Mouse (Mus musculus) Patski (cell line): ENCODE measurements at regions not wholly inside any gene's neighbourhood (a gene's known extent, or its start where the extent isn't known, plus 50 kb on each side); places are given as distances from the start of the nearest gene placed in this dataset.
A peak's percentile ranks its signal among the peaks of the same experiment; 100 is the strongest.

Source experiments
- ATAC-seq: fragments of 100-300 bp; one replicate; pipeline ENCODE4 v1.8.0; 2021
- CTCF ChIA-PET: fragments of 350-600 bp; sonication (Branson Sonifier 250); formaldehyde crosslinking; loops from one replicate; lab custom pipeline; 2022; ENCODE audit warnings: inconsistent platforms; lab: Charles Lee
- POLR2A ChIA-PET: fragments of 350-600 bp; sonication (Branson Sonifier 250); formaldehyde crosslinking; loops from one replicate; lab custom pipeline; 2022; ENCODE audit warnings: antibody characterized with exemption, inconsistent platforms; lab: Charles Lee
- DNase-seq: peaks from one replicate; pipeline ENCODE4 v3.0.0-alpha.2; 2011; ENCODE audit warnings: low read depth, low spot score
- H3K27me3 ChIP-seq: fragments of 371-371 bp; one replicate; pipeline ENCODE4 v1.5.1; 2021
- CTCF ChIP-seq: fragments of 100-300 bp; IDR thresholded peaks from one replicate; pipeline ENCODE4 v1.5.1; 2021
- in situ Hi-C: fragments of 300-500 bp; cut with MboI; formaldehyde crosslinking; loops from 3 replicates; pipeline ENCODE4 v1.11.1; 2018; ENCODE audit warnings: low pct_unique_long_range_greater_than_20kb, mixed read lengths

DNA sequence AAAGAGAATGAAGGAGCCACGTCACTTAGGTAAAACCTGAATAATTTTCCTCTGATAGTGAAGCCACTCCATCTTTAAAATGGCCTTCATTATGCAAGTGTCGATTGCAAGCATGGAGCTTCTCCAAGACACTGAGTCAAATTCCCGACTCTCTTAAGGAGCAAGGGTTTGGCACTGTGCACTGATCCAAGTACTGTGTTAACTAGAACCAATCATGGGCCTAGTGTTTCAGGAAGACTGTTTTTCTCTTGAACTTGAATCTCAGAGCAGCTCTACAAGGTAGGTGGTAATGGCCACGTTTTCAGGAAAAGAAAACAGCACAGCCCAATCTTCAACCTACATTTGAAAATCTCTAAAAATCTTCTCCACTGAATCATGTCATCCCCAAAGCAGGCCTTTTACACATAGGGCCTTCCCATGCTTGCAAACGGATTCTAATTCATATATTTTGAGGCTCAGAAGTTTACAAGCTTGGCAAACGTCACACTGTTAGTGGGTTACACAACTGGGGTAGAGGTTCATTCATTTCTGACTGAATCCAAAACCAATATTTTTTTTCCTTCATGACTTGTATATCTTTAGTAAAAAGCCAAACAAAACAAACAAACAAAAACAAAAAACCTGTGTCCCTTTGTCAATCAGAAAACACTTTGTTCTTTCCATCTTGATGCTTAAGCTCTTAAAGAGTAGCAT lies 342.2 kb upstream of the Zfp462 start:
- ATAC-seq (no peak), DNase-seq (no peak)
- no peak for TF ChIP-seq CTCF
- ChIA-PET CTCF (no interaction called here), POLR2A (no interaction called here)
- in situ Hi-C loops = no loop called here
- no peaks in the 10 kb centered on the region for H3K27me3 ChIP-seq

DNA sequence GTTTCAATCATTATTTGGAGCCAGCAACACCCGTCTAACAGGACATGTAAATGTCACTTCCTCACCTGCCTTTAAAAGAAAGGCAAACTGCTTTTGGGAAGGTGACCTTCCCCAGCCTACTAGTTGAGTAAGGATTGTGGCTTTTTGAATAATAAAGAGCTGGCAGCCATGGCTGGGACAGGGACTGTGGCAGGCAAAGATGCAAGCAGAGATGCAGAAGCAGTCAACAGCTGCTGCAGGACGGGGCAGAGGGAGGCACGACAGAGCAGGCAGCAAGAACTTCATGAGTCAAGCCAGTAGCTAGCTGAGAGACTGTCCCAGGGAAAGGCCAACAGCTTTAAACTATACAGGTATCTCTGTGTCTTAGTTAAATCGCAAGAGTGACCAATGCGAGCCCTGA lies 334.7 kb upstream of the Zfp462 start:
- ChIA-PET CTCF (interaction anchor here (2.2 kb wide), 1 partner anchor 9 kb away, joined by 5 read pairs; no protein-coding TSS in a partner anchor), POLR2A (no interaction called here)
- in situ Hi-C loops = no loop called here
- no peaks in the 10 kb centered on the region for H3K27me3 ChIP-seq
- DNase-seq = no peak
- ATAC-seq = no peak
- TF ChIP-seq CTCF = no peak

DNA sequence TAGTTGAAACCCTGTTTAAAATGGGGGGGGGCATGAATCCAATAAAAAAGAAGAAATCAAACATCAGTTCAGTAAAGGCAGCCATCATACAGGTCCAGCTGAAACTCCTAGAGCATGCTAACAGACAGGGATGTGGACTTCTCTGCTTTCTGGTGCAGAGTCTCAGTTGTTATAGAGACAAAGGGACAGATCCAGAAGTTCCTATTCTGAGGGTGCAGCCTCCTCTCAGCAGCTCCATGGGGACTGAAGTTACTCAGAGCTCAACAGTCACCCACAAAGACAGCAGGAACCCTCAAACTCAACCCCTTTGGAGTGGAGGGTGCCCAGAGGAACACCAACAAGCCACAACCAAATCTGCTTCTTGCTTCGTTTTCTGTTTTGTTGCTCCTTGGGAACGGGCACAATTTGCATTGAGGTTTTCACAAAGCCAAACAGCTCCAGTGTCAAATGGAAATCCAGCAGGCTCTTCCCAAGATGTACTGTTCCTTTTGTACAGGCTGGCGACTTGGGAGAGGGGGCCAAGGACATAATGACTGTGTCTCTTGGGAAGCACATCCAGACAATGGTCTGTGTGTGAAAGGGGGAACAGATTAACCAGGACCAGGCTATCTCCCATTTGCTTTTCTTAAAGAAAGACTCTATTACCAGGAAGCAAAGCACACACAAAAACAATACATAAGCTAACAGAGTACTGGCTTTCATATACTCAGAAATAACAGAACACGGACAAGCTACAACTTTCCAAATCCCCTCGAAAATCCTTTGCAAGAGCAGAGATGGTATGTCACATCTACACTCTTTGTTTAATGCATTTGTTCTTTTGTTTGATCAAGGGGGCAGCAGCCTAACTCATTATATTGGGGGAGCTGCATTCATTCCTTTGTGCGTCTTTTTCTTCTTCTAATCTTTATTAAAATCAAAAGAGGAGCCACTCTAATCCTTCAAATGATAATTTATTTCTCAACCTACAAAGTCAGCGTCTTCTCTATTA lies 332.6 kb upstream of the Zfp462 start:
- ATAC-seq = no peak
- in situ Hi-C loops = no loop called here
- no peak for DNase-seq
- POLR2A ChIA-PET = interaction anchor here (0.6 kb wide), 1 partner anchor 17 kb away, joined by 3 read pairs; no protein-coding TSS in a partner anchor
- no peak for TF ChIP-seq CTCF
- CTCF ChIA-PET = interaction anchor here (1.0 to 2.2 kb wide), 2 partner anchors 11 to 15 kb away, joined by 3 to 5 read pairs; no protein-coding TSS in a partner anchor
- no peaks in the 10 kb centered on the region for H3K27me3 ChIP-seq

DNA sequence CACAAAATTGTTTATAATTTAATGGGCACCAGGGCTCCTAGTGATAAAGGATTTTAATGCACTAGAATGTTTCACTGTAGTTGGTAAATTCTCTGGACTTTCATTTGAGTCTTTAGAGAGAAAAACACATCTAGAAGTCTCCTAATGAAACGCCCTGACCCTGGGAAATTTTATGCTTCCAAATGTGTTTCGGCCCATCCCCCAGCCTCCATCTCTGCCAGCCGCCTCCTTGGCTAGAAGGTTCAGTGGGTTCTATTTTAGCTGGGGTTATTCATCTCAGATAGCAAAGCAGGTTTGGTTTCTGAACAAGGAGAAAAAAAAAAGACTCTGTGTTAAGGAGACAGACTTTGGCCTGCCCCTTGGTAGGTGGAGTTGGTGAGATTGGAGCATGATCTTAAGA lies 331.8 kb upstream of the Zfp462 start:
- no peak for TF ChIP-seq CTCF
- in situ Hi-C loops = no loop called here
- H3K27me3 ChIP-seq = no peaks in the 10 kb centered on the region
- no peak for DNase-seq
- ATAC-seq = no peak
- CTCF ChIA-PET = interaction anchor here (1.0 kb wide), 1 partner anchor 15 kb away, joined by 3 read pairs; no protein-coding TSS in a partner anchor
- POLR2A ChIA-PET = no interaction called here

DNA sequence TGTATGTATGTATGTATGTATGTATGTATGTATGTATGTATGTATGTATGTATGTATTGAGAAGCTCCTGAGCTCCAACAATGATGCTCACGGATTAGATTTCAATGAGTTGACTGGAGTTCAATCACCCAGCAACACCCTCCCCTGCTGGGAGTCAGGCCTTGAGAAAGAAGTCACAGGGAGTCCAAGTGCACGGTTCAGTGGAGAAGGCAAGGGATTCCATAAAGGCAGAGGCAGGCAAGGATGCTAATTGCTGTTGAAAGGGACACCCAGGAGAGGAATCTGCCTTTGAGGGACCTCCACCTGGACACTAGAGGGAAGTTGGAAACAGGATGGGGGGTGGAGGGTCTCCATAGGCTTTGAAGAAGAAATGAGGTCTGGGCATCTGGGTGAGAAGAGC lies 331.2 kb upstream of the Zfp462 start:
- DNase-seq = no peak
- CTCF ChIA-PET = interaction anchor here (1.0 kb wide), 1 partner anchor 16 kb away, joined by 3 read pairs; no protein-coding TSS in a partner anchor
- no peaks in the 10 kb centered on the region for H3K27me3 ChIP-seq
- no peak for TF ChIP-seq CTCF
- POLR2A ChIA-PET = no interaction called here
- in situ Hi-C loops = no loop called here
- peak; percentile 17 for ATAC-seq

DNA sequence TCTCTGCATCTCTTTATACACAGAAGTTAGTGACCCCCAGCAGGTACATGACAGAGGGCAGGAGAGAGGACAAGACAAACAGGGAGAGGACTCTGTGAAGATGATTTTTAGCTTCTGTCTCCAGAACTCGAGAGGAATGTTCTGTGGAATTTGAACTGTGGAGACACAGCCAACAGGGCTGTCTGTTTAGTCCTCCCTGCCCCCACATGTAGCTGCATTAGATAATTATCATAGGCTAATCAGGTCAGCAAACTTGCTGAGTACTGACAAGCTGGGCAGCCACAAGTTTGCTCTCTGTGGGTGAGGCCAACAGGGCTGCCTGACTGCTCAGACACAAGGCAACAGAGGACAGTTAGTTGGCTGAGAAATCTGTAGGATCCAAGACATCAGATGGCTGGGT lies 329.0 kb upstream of the Zfp462 start:
- in situ Hi-C loops = no loop called here
- ChIA-PET POLR2A (no interaction called here), CTCF (interaction anchor here (1.5 kb wide), 1 partner anchor 8 kb away, joined by 3 read pairs; no protein-coding TSS in a partner anchor)
- DNase-seq = no peak
- no peaks in the 10 kb centered on the region for H3K27me3 ChIP-seq
- TF ChIP-seq CTCF = no peak
- no peak for ATAC-seq

DNA sequence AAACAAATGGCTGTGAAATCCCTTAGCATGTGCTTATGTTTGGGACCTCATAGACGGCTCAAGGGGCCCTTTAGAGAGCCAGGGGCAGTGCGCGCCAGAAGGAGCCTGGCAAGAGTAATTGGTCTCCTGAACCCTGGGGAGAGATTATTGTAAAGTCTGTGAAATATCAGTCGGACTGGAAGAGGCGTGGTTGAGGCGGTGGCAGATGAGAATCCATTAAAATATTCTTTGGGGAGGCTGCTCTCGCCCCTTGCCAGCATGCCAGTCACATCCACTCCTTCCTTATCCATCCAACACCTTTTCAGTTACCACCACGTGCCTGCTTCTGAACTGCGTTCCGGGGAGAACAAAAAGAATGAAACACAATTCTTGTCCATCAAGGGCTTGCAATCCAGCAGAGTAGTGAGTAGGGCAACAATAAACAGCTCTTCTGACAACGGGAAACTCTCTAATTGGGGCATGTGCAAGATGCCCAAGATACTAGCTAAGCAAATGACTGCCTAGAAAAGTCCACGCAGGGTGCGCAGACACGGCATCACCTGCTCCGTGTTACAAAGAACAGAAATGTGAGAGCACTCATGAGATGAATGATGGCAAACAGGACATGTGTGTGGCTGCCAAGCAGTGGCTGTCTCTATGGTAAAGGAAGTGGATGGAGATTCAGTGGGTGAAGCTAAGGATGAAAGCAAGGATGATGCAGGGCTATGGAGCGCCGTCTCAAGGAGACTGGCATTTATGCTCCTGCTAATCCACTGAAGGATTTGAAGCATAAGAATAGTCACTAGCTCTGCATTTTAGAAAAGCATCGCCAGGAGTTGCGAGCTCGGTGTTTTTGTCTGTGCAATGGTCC lies 320.6 kb upstream of the Zfp462 start:
- in situ Hi-C loops = no loop called here
- no peaks in the 10 kb centered on the region for H3K27me3 ChIP-seq
- DNase-seq (no peak), ATAC-seq (no peak)
- ChIA-PET POLR2A (no interaction called here), CTCF (interaction anchor here (1.1 to 1.5 kb wide), 2 partner anchors 9 to 11 kb away, joined by 3 to 4 read pairs; no protein-coding TSS in a partner anchor)
- TF ChIP-seq CTCF = no peak

DNA sequence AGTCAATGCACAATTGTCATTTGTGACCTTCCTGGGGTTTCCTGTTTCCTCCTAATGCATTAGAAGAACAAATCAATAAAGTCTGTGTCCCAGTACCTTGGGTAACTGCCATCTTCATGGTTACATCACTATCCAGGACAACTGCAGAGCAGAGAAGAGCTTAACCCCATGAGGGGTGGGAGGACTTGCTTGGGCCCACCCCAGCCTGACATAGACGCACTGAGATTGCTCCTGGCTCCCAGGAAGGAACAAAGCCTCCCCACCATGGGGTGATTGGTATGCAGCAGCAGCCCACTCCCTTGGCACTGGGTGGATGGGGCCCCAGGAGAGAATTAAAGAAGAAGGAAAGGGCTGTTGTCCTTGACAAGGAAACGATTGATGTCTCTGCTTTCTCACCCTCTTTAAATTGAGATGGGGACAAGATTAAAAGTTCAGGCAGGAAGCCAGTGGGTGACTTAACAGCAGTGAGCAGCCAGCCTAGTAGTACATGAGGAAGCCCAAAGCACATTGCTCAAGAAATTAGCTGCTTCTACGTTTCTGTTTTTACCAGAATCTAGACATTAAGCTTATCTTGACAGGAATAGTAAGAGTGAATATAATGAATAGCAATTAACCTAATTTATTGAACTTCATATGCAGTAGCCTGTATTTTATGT lies 307.7 kb upstream of the Zfp462 start:
- CTCF ChIA-PET = interaction anchor here (0.9 kb wide), 1 partner anchor 17 kb away, joined by 3 read pairs; no protein-coding TSS in a partner anchor
- no peaks in the 10 kb centered on the region for H3K27me3 ChIP-seq
- POLR2A ChIA-PET = no interaction called here
- ATAC-seq (no peak), DNase-seq (no peak)
- in situ Hi-C loops = no loop called here
- TF ChIP-seq CTCF = no peak

DNA sequence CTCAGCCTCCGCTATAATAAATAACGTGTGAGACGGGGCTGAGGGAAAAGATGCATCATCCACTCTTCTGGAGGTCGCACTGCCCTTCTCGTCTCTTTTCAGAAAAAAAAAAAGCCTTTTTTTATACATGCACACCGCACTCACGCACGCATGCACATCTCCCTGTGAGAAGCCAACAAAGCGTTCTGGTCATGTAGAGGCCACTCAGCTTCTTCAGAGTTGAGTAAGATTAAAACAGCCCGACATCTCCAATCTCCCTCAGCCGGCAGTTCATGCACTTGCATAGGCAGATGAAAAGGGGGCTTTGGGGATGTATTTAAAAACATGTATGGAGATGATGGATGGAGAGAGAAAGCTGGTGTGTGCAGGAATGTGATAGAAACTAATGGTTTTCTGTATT lies 298.8 kb upstream of the Zfp462 start:
- ChIA-PET CTCF (no interaction called here), POLR2A (no interaction called here)
- H3K27me3 ChIP-seq = no peaks in the 10 kb centered on the region
- DNase-seq (no peak), ATAC-seq (no peak)
- no peak for TF ChIP-seq CTCF
- in situ Hi-C loops = no loop called here
